Mouse (Mus musculus) liver, postnatal 0 days (tissue): ENCODE measurements at regions not wholly inside any gene's neighbourhood (a gene's known extent, or its start where the extent isn't known, plus 50 kb on each side); places are given as distances from the start of the nearest gene placed in this dataset.

ENCODE experiments used
- CTCF ChIP-seq: sonication (generic); IDR thresholded peaks from 2 replicates; pipeline ENCODE4 v1.5.1; 2016; ENCODE audit warnings: antibody characterized with exemption, low read depth
- EP300 ChIP-seq: IDR thresholded peaks from 2 replicates; pipeline ENCODE4 v1.6.1; 2016; ENCODE audit warnings: antibody characterized with exemption, low read depth, mild to moderate bottlenecking

GRCm38 (mm10) chr3:50826424-50826819 is 383.0 kb upstream of the Slc7a11 start:
- TF ChIP-seq CTCF (no peak), EP300 (no peak)
